In the genomic region with DNA sequence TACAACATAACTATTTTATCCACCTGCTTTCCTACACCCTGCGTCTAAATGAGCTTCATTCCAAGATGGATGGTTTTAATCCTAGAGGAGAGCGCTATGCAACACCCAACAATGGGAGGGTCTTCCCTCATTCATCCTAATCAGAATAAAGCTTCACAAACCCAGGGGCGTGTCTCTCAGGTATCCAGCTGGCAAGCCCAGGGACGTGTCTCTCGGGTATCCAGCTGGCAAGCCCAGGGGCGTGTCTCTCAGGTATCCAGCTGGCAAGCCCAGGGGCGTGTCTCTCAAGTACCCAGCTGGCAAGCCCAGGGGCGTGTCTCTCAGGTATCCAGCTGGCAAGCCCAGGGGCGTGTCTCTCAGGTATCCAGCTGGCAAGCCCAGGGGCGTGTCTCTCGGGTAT, we compare ENCODE assay signal across 16 mouse cellular contexts. TPM values are rescaled to one million over a fixed set of nuclear protein-coding genes. Genes with fewer than 3 reads are reported as not detected.
"Had no signal": no experiment of that assay in that cellular context is flagged by ENCODE, and none has a peak within 500 bp of the region (broad histone marks: within the 10 kb centered on the region; RNA-seq: fewer than 3 reads in every experiment).

No protein-coding gene starts in this region.

RNA-seq across cellular contexts. Expression of gene Epp13, which starts 48.3 kb away (rescaled TPM):
- polyA plus RNA-seq: heart, embryonic 10.5 days; heart, embryonic 12.5 days; heart, embryonic 14.5 days; heart, embryonic 16.5 days; hindbrain, embryonic 12.5 days; hindbrain, embryonic 14.5 days; hindbrain, embryonic 16.5 days; inflammation-experienced regulatory T-cells, adult 6 months; intestine, embryonic 15.5 days; intestine, postnatal 0 days; kidney, embryonic 14.5 days; kidney, embryonic 16.5 days; limb, embryonic 10.5 days; limb, embryonic 12.5 days; limb, embryonic 14.5 days; liver, embryonic 11.5 days had no signal
